Mouse (Mus musculus) brain, embryonic 18.5 days (tissue): Measurements from ENCODE around the gene Ltbp1.

Experiments
- DNase-seq: peaks from one replicate; pipeline ENCODE4 v3.0.0-alpha.2; 2012; ENCODE audit warnings: low read depth, low spot score

Gene Ltbp1

GRCm38 (mm10) chr17:75367486-75368155, 362.3 kb downstream of the Ltbp1 start:
- no peak for DNase-seq

GRCm38 (mm10) chr17:75368580-75368979, 363.2 kb downstream of the Ltbp1 start:
- DNase-seq = no peak

- no peak for DNase-seq
Measured at GRCm38 (mm10) chr17:75369351-75369750, 364.0 kb downstream of the Ltbp1 start.

- no peak for DNase-seq
Measured at GRCm38 (mm10) chr17:75370120-75370519, 364.8 kb downstream of the Ltbp1 start.

GRCm38 (mm10) chr17:75371650-75372049, 366.3 kb downstream of the Ltbp1 start:
- DNase-seq = no peak

- no peak for DNase-seq
Measured at GRCm38 (mm10) chr17:75372371-75372770, 367.0 kb downstream of the Ltbp1 start.

- DNase-seq = no peak
Measured at GRCm38 (mm10) chr17:75374287-75375024, 369.1 kb downstream of the Ltbp1 start.

- DNase-seq = no peak
Measured at GRCm38 (mm10) chr17:75378256-75378871, 373.0 kb downstream of the Ltbp1 start.

- no peak for DNase-seq
Measured at GRCm38 (mm10) chr17:75380167-75380566, 374.8 kb downstream of the Ltbp1 start.

- no peak for DNase-seq
Measured at GRCm38 (mm10) chr17:75388402-75388801, 383.0 kb downstream of the Ltbp1 start.

- no peak for DNase-seq
Measured at GRCm38 (mm10) chr17:75390142-75390541, 384.8 kb downstream of the Ltbp1 start.

GRCm38 (mm10) chr17:75391429-75392192, 386.2 kb downstream of the Ltbp1 start:
- DNase-seq = no peak

GRCm38 (mm10) chr17:75406405-75406804, 401.0 kb downstream of the Ltbp1 start:
- DNase-seq = no peak

- no peak for DNase-seq
Measured at GRCm38 (mm10) chr17:75416861-75417260, 411.5 kb downstream of the Ltbp1 start.

GRCm38 (mm10) chr17:75434152-75434551, 428.8 kb downstream of the Ltbp1 start:
- no peak for DNase-seq

- no peak for DNase-seq
Measured at GRCm38 (mm10) chr17:75434871-75435270, 429.5 kb downstream of the Ltbp1 start.

- DNase-seq = no peak
Measured at GRCm38 (mm10) chr17:75435599-75435998, 430.2 kb downstream of the Ltbp1 start, which contains the start of gene Rasgrp3. Gene Rasgrp3, plus strand, starts transcription at chr17:75435896.

GRCm38 (mm10) chr17:75436095-75436494, 430.7 kb downstream of the Ltbp1 start:
- DNase-seq = no peak

GRCm38 (mm10) chr17:75436819-75437218, 431.5 kb downstream of the Ltbp1 start:
- DNase-seq = no peak

- DNase-seq = no peak
Measured at GRCm38 (mm10) chr17:75437239-75437750, 431.9 kb downstream of the Ltbp1 start.

- no peak for DNase-seq
Measured at GRCm38 (mm10) chr17:75438162-75438561, 432.8 kb downstream of the Ltbp1 start.

- no peak for DNase-seq
Measured at GRCm38 (mm10) chr17:75439062-75439461, 433.7 kb downstream of the Ltbp1 start.
